Mouse (Mus musculus) adrenal gland (tissue): ENCODE measurements at regions not wholly inside any gene's neighbourhood (a gene's known extent, or its start where the extent isn't known, plus 50 kb on each side); places are given as distances from the start of the nearest gene placed in this dataset.

ENCODE experiments used
- intact Hi-C: fragments of 180-260 bp; cut with DNase I; formaldehyde crosslinking; loops from one replicate; pipeline ENCODE4 v1.15.1; 2025

GRCm38 (mm10) chr6:14298167-14298566 lies 426.8 kb upstream of the 2610001J05Rik start:
- intact Hi-C loops, result no loop called here

DNA sequence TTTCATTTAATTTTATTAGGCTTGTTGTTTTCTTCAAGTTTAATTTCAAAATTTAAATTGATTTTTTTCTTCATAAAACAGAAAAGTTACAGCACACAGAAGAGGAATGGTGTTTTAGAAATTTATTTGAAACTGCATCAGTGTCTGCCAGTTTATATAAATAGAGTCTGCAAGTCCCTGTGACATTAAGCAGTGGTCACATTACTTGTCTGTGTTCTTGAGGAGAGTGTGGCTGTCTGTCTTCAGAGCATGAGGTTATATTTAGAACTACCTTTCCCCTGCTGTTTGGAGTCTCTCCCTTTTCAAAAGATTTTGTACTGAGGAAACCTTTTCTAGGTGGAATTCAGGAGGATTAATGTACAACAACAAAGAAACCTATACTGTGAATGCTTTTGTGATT lies 426.1 kb upstream of the 2610001J05Rik start:
- intact Hi-C loops, result no loop called here

DNA sequence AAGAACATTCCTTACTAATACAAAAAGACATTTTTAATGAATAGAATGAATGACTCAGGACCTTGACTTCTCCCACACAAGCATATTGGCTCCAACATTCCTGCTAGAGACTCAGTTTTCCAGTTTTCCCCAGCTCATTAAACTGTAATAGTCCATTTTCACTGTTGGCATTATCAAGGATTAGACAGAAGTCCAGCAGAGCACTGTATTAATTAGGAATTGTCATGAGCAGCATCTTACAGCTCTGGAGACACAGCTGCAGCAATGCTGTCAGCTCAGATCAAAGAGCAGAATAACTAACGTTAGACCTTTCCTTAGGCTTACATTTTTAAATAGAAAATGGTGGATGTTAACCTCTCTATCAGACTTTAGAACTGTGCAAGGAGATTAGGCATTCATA lies 419.5 kb upstream of the 2610001J05Rik start:
- intact Hi-C loops, result no loop called here

DNA sequence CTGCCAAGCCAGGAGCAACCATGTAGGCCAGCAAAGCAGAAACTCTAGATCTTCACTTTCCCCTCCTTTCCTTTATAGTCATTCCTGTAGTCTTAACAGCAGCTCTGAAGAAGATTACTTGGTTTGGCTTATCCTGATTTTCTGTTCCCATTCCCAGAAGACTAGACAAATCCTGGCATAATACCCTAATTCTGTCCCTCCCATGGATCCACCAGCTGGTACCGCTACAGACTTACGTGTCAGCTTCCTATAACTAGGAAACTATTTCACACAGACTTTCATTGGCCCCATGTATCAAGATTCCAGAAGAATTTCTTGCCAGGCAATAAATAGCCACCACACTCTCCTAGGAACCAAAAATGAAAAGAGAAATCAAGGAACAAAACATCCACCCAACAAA lies 410.2 kb upstream of the 2610001J05Rik start:
- intact Hi-C loops, result no loop called here

DNA sequence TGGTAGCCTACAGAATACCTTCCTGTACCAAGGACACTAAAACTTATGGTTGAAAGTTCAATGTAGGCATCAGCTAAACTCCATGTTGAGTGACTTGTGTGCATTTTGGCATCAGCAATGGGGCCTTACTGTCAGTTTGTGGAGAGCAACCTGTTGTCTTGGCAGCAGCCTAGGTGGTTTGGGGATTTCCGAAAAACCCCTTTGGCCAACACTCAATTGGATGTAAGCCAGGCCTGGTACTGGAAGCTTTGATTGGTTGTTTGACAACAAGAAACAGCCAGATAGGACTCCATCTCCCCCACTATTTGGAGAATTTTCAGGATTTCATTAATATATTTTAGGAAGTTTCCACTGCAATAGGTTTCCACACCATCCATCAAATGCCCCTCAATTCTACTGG lies 390.6 kb upstream of the 2610001J05Rik start:
- intact Hi-C loops, result no loop called here

GRCm38 (mm10) chr6:14240331-14240730 lies 369.0 kb upstream of the 2610001J05Rik start:
- intact Hi-C loops, result no loop called here

DNA sequence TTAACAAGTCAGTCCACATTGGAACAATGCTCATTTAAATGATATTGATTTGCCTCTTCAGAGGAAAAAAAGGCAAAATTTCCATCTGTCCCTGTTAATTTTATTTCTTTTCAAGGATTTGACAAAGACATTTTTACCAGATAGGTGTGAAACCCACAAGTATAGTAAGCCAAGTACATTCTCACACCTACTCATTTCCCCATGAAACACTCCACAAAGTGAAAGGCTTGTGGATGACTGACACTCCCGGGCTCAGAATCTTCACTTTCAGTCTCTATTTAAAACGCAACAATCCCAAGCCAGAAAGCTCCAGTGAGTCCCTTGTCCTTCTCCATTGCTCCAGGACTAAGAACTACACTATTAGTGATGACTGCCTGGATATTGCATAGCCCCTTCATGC lies 367.8 kb upstream of the 2610001J05Rik start:
- intact Hi-C loops, result no loop called here

- intact Hi-C loops, result no loop called here
Measured at GRCm38 (mm10) chr6:14230823-14231222, 359.5 kb upstream of the 2610001J05Rik start.

DNA sequence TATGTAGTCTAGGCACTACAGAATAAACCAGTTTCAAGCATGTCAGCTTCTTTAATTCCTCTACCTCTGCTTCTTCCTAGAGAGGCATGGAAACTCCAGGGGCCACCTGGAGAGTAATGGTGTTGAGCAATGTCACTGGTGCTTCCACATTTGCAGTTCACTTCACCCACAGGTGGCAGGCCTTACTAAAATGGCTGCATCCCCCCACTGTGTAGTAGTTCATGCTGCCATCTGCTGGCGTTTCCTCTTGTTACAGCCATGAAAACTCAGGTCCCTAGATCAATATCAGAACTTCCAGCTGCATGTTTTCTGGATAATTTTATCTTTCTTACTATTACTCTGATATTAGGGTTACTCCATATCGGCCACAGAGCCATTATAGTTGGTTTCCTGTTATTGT lies 336.2 kb upstream of the 2610001J05Rik start:
- intact Hi-C loops, result loop anchor here (5.0 to 10.0 kb wide), 2 partner anchors 297 to 450 kb away; no protein-coding TSS in a partner anchor

DNA sequence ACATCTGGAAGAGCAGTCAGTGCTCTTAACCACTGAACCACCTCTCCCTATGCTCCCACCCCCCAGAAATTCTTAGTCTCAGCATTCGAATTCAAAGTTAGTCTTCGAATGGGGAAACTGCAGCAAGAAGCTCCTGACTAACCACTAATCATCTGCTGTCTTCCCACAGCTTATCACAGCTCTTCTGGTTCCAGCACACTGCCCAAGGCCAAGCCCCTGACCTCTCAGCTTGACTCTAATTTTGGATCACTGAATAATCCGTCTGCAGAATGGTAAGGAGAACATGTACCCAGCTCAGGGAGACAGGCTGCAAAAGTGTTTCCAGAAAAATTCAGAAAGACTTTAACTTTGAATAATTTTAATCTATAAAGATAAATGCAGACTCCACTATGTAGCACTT lies 325.8 kb upstream of the 2610001J05Rik start:
- intact Hi-C loops, result no loop called here

- intact Hi-C loops, result no loop called here
Measured at GRCm38 (mm10) chr6:14195351-14195750, 324.0 kb upstream of the 2610001J05Rik start.

DNA sequence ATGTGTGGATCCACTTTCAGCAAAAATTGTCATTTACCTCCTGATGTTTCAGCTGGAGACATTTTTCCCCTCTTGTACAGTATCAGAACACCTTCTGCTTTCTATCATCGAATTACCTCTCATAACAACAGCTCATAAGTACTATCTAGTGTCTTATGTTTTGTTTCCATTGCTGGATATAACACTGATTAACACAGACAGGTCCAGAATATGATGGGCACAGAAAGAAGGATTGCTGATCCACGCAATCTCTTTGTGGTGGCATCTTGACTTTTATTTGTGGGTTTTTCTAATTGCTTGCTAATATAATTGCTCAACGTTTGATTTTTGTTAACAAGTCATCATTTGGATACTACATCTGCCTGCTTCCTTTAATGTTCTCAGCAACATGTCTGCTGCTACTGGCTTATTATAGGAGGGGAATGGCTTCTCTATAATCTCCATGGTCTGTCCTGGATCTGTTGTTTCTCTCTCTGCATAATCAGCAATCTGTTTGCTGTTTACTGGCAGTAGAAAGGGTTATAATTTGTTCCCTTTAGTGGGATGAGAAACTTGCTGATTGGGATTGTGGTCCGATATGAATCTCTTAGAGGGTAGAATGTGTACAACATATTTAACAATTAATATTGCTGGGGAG lies 320.2 kb upstream of the 2610001J05Rik start:
- intact Hi-C loops, result no loop called here

GRCm38 (mm10) chr6:14185921-14186420 lies 314.7 kb upstream of the 2610001J05Rik start:
- intact Hi-C loops, result no loop called here

- intact Hi-C loops, result no loop called here
Measured at GRCm38 (mm10) chr6:14147370-14147769, 276.1 kb upstream of the 2610001J05Rik start.

DNA sequence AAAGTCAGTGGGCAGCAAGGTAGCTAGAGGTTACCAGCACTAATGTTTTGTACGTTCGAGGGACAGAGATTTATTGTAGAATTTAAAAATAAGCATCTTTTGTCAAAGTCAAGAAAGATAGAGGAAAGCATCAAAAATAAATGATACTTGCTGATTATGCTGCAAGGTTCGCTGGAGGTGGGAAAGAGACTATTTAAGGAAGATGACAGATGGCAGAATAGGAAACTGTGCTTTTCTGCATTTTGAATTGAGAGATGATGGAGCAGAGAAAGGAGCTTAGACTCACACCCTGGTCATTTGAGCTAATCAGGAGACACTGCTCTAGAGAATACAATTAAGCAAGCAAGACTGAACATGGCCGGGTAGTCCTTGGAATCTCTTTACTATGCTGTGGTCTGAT lies 275.1 kb upstream of the 2610001J05Rik start:
- intact Hi-C loops, result no loop called here

DNA sequence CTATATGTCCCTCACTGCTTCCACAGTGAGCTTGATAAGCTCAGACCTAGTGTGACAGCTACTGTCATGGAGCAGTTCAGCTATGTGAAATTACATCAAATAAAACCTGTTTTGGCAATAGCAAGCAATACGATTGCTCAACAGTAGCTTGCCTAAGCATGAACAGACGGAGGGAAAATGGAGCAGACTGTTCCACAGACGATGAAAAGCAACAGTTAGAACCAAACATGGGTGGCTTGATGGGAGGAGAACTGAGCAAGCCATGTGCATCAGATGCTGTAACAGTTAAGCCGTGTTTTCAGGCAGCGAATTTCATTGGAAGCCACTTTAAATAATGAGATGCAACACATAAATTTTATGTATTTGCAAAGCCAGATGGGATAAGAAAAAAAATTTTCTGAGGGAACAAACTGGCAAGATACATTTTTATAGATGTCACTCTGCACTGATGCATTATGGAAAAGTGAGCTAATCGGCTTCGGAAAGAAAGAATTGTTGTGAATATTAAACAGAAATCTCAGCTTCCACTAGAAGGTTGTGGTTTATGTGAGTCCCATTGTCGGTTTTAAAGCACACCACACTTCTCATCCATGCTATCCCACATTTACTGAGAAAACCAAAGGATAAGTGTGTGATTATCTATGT lies 270.9 kb upstream of the 2610001J05Rik start:
- intact Hi-C loops, result no loop called here

GRCm38 (mm10) chr6:14130392-14131144 lies 259.2 kb upstream of the 2610001J05Rik start:
- intact Hi-C loops, result no loop called here

- intact Hi-C loops, result no loop called here
Measured at GRCm38 (mm10) chr6:14129394-14129793, 258.1 kb upstream of the 2610001J05Rik start.

DNA sequence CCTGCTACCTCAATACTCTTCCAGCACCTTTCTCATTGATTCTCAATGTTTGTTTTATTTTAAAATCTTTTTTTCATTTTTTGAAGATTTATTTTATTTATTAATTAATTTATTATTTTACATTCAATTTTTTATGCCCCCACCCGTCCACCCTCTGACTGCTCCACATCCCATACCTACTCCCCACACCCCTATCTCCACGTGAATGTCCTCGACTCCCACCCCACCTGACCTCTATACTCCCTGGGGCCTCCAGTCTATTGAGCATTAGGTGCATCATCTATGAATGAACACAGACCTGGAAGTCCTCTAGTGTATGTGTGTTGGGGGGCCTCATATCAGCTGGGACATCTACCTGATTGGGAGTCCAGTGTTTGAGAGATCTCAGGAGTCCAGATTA lies 251.0 kb upstream of the 2610001J05Rik start:
- intact Hi-C loops, result no loop called here

DNA sequence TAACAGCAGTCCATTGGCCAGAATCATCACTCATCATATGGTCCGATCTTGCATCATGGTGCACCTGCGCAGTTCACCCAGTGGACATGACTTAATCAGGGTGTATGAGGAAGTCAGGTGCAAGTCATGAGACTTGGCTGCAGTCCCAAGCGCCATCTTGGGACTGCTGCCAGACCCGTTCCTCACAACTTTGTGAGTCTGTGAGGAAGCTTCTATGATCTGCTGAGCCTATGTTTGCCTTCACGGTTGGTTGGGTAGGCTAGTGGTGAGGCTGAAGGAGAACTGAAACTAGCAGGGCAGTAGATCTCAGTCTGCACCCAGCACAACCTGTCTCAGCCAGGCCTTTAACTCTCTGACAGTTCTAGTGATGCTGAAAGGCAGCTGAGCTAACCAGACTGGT lies 250.2 kb upstream of the 2610001J05Rik start:
- intact Hi-C loops, result no loop called here

- intact Hi-C loops, result no loop called here
Measured at GRCm38 (mm10) chr6:14094907-14095306, 223.6 kb upstream of the 2610001J05Rik start.

DNA sequence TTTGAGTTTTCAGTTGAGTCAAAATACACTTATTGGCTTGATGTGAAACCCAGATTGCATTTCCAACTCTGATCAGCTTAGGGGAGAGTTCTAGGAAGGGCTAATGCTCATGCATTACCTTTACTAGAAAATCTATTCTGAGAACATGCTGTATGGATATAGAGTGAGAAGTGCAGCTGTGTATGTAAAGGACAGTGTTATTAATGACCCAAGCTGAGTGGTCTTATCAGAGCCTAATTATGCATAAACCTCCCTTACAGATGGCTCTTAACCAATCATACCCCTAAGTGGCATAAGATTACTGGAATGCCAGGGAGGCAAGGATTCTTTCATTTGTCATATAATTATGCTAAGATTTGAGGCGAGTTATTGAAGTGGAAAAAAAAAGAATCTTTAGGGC lies 210.6 kb upstream of the 2610001J05Rik start:
- intact Hi-C loops, result no loop called here
